Mouse (Mus musculus): ENCODE measurements around the gene Rce1. TPM values are rescaled to one million over a fixed set of nuclear protein-coding genes. Genes with fewer than 3 reads are reported as not detected.

Gene Rce1
- polyA plus RNA-seq, 1 experiment, result 82.2 TPM

DNA sequence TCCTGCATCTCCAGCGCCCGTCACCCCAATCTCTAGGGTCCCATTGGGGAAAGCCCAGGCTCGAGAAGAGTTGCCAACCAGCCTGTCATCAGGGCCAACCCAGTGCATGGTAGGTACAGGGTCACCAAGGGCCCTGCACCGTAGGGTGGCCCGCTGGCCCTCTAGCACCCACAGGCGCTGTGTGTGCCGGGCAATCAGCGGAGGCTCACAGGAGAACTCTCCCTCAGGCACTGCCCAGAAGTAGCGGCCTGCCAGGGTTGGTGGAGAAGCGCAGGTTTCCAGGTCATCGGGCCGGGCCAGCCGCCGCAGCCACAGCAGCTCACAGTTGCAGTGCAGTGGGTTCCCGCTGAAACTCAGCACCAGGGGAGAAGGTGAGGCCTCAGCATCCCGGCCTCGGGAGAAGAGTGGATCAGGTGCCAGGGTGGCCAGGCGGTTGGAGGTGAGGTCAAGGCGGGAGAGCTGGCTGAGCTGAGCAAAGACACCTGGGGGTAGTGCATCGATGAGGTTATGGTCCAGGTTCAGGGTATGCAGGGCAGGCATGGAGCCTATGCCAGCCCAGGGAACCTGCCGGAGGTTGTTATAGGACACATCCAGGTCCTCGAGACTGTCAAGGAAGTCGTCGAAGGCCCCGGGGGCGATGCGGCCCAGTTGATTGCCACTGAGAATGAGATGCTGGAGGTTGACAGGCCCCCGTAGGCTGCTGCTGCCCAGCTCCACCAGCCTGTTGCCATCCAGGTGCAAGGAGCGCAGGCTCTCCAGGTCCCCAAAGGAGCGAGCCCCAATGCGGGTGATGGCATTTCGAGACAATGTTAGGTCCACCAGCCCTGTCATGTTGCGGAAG, 11.8 kb downstream of the Rce1 start:
- Histone ChIP-seq H3K27ac (ENCODE audit: insufficient read depth, low read depth, low read length) (no peak overlapping the region), H3K4me3 (ENCODE audit: insufficient read depth, low read depth, low read length) (no peak overlapping the region), H3K27me3 (replicated peaks; ENCODE audit: control insufficient read depth, insufficient read depth, low read length) (no peaks in the 10 kb centered on the region), H3K36me3 (ENCODE audit: control insufficient read depth, insufficient read depth, low read length) (no peaks in the 10 kb centered on the region), H3K4me1 (ENCODE audit: control insufficient read depth, insufficient read depth, low read length) (no peaks in the 10 kb centered on the region)
- 79% methylated on average over 33 of the region's 33 CpGs for WGBS
- no peak for TF ChIP-seq POLR2A (IDR thresholded peaks at IDR 0.05; ENCODE audit: low read depth, low read length)
- TF ChIP-seq CTCF (conservative IDR thresholded peaks at IDR 0.05; ENCODE audit: insufficient read depth, insufficient read length, low read depth, low read length), result no peak
- DNase-seq, result no peak

GRCm38 (mm10) chr19:4612181-4612961, 13.1 kb downstream of the Rce1 start:
- H3K36me3 ChIP-seq (ENCODE audit: control insufficient read depth, insufficient read depth, low read length), result no peaks in the 10 kb centered on the region
- TF ChIP-seq POLR2A (IDR thresholded peaks at IDR 0.05; ENCODE audit: low read depth, low read length) (no peak), CTCF (conservative IDR thresholded peaks at IDR 0.05; ENCODE audit: insufficient read depth, insufficient read length, low read depth, low read length) (no peak)
- 90% methylated on average over 19 of the region's 19 CpGs for WGBS
- no peak overlapping the region for H3K27ac ChIP-seq (ENCODE audit: insufficient read depth, low read depth, low read length)
- DNase-seq, result no peak
- no peaks in the 10 kb centered on the region for H3K4me1 ChIP-seq (ENCODE audit: control insufficient read depth, insufficient read depth, low read length)
- H3K4me3 ChIP-seq (ENCODE audit: insufficient read depth, low read depth, low read length), result no peak overlapping the region
- no peaks in the 10 kb centered on the region for H3K27me3 ChIP-seq (replicated peaks; ENCODE audit: control insufficient read depth, insufficient read depth, low read length)

- Histone ChIP-seq H3K36me3 (ENCODE audit: control insufficient read depth, insufficient read depth, low read length) (no peaks in the 10 kb centered on the region), H3K27ac (ENCODE audit: insufficient read depth, low read depth, low read length) (no peak overlapping the region), H3K4me3 (ENCODE audit: insufficient read depth, low read depth, low read length) (no peak overlapping the region), H3K27me3 (replicated peaks; ENCODE audit: control insufficient read depth, insufficient read depth, low read length) (no peaks in the 10 kb centered on the region), H3K4me1 (ENCODE audit: control insufficient read depth, insufficient read depth, low read length) (no peaks in the 10 kb centered on the region)
- TF ChIP-seq POLR2A (IDR thresholded peaks at IDR 0.05; ENCODE audit: low read depth, low read length), result no peak
- WGBS, result 59% methylated on average over 4 of the region's 4 CpGs
- DNase-seq, result no peak
These were observed 15.3 kb downstream of the Rce1 start for GRCm38 (mm10) chr19:4610109-4610508.

- WGBS, result 76% methylated on average over 4 of the region's 4 CpGs
- H3K36me3 ChIP-seq (ENCODE audit: control insufficient read depth, insufficient read depth, low read length), result no peaks in the 10 kb centered on the region
- H3K4me3 ChIP-seq (ENCODE audit: insufficient read depth, low read depth, low read length), result no peak overlapping the region
- no peaks in the 10 kb centered on the region for H3K27me3 ChIP-seq (replicated peaks; ENCODE audit: control insufficient read depth, insufficient read depth, low read length)
- TF ChIP-seq CTCF (conservative IDR thresholded peaks at IDR 0.05; ENCODE audit: insufficient read depth, insufficient read length, low read depth, low read length), result no peak
- TF ChIP-seq POLR2A (IDR thresholded peaks at IDR 0.05; ENCODE audit: low read depth, low read length), result no peak
- DNase-seq, result no peak
- H3K4me1 ChIP-seq (ENCODE audit: control insufficient read depth, insufficient read depth, low read length), result no peaks in the 10 kb centered on the region
- no peak overlapping the region for H3K27ac ChIP-seq (ENCODE audit: insufficient read depth, low read depth, low read length)
These were observed 16.9 kb downstream of the Rce1 start for GRCm38 (mm10) chr19:4608511-4608910.

DNA sequence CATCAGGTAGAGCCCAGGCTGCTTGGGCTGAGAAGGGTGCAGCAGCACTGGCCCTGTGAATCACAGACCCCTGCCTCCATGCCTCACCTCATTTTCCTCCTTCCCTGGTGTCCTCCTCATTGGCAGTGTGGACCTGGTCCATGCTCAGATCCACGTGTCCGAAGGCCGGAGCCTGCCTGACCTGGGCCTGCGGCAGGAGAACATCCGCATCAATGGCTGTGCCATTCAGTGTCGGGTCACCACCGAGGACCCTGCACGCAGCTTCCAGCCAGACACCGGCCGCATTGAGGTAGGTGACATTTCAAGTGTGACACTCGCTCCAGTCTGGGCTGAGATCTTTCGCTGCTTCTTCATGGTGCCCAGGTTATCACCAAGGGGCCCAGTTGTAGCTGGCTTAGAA, 18.0 kb downstream of the Rce1 start:
- H3K36me3 ChIP-seq (ENCODE audit: control insufficient read depth, insufficient read depth, low read length), result no peaks in the 10 kb centered on the region
- no peak overlapping the region for H3K4me3 ChIP-seq (ENCODE audit: insufficient read depth, low read depth, low read length)
- H3K4me1 ChIP-seq (ENCODE audit: control insufficient read depth, insufficient read depth, low read length), result no peaks in the 10 kb centered on the region
- no peak for DNase-seq
- WGBS, result 94% methylated on average over 12 of the region's 12 CpGs
- TF ChIP-seq CTCF (conservative IDR thresholded peaks at IDR 0.05; ENCODE audit: insufficient read depth, insufficient read length, low read depth, low read length), result no peak
- TF ChIP-seq POLR2A (IDR thresholded peaks at IDR 0.05; ENCODE audit: low read depth, low read length), result no peak
- no peaks in the 10 kb centered on the region for H3K27me3 ChIP-seq (replicated peaks; ENCODE audit: control insufficient read depth, insufficient read depth, low read length)
- H3K27ac ChIP-seq (ENCODE audit: insufficient read depth, low read depth, low read length), result no peak overlapping the region

DNA sequence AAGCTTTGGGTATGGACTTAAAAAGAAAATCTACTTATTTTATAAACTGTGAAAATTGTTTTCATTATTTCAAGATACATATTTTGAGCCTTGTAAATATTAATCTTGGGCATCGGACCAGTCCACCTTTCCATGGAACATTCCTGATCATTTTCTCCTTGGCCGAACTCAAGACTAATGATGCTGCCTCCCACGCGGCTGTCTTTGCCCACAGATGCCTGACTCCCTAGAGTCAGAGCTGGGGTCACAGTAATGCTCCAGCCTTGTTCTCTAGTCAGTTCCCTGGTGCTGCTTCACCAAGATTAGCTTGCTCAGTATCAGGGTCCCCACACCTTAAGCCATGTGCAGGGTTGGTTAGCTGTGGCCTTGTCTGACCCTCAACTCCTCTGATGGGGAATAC, 19.8 kb downstream of the Rce1 start:
- no peaks in the 10 kb centered on the region for H3K27me3 ChIP-seq (replicated peaks; ENCODE audit: control insufficient read depth, insufficient read depth, low read length)
- no peak overlapping the region for H3K4me3 ChIP-seq (ENCODE audit: insufficient read depth, low read depth, low read length)
- H3K4me1 ChIP-seq (ENCODE audit: control insufficient read depth, insufficient read depth, low read length), result peaks cover 2% of the 10 kb centered on the region; the same call in 1 of the 2 replicates
- 65% methylated on average over 4 of the region's 4 CpGs for WGBS
- no peak overlapping the region for H3K27ac ChIP-seq (ENCODE audit: insufficient read depth, low read depth, low read length)
- TF ChIP-seq CTCF (conservative IDR thresholded peaks at IDR 0.05; ENCODE audit: insufficient read depth, insufficient read length, low read depth, low read length) (no peak), POLR2A (IDR thresholded peaks at IDR 0.05; ENCODE audit: low read depth, low read length) (no peak)
- no peak for DNase-seq
- H3K36me3 ChIP-seq (ENCODE audit: control insufficient read depth, insufficient read depth, low read length), result no peaks in the 10 kb centered on the region
